Mouse (Mus musculus): ENCODE measurements around the gene Cyb5rl.
A peak's percentile ranks its signal among the peaks of the same experiment; 100 is the strongest.

Gene Cyb5rl

DNA sequence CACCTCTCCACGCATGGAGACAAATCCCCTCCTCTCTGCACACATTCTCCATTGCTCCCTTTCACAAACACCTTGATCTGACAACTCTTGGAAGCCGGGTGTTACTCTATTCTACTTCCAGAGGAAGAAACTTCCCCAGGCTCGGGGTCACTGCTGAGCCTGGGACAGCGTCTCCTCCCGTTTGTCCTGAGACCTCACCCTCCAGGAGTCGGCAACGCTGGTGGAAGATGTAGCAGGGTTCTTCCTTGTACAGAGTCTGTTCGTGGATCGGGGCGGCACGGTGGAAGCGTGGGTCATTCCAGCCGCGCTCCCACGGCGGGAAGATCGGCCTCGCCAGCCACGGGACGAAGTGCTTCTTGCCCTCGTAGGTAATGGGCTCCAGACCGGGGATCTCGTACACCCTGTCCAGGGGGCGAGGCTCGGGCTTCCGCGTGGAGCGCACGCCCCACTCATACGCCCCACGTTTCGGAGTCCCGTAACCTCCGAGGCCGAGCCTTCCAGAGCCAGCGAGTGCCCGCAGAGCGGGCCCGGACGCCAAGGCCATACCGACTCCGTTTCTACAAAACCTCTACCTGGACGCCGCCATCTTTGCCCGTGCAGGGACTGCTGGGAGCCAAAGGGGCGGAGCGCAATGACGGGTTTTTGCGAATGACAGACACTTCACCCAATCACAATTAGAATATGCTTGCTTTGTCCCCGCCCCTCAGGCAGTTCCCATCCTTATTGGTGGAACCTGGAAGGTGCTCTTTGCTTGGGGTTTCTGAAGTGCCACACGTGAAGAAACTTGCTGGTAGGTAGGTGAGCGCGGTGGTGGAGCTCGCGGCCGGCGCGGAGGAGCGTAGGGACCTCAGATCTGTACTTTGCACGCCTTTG lies at the start of gene Cyb5rl, which contains the start of gene Mrpl37:
Gene Cyb5rl (plus strand): TSS at position 737 of the 873 bp plus-strand sequence.
Gene Mrpl37 (minus strand): TSS at position 617 of the 873 bp plus-strand sequence.
- DNase-seq (ENCODE audit: low read depth, low spot score): peak; percentile 97

DNA sequence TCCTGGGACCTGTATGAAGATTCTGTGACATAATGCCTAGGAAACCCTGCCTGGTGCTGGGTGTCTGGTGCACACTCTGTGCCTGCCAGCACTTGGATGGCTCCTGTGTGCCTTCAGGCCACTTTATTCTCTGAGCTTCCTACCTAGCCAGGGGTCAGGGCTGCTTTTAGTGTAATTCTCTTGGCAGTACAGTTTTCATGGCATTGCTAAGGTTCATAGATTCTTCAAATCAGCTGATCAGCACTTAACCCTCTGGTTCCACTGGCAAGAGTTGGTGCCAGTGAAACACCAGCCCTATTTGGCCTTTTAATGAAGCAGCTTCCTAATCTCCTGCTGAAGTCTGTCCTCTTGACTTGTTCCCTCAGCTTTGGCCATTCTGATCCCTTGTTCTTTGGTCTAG lies 49.5 kb upstream of the Cyb5rl start:
- DNase-seq (ENCODE audit: low read depth, low spot score): no peak

DNA sequence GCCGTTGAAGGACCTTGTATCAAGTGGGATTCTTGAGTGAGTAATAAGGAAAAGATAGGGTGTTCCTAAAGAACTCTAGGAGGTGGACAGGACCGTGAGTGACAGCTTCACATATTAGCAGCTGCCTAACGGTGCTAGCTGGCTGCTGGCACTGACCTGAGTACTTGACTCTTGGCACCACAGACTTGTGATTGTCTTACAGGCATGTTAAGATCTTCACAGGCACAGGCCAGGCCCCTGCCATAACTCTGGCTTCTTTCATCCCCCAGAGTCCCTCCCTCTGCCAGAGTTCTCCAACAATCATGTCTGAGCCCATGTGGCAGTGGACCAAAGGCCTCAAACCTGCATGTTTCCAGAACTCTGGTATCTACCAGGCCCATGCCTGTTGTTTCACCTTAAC lies 48.3 kb upstream of the Cyb5rl start:
- DNase-seq (ENCODE audit: low read depth, low spot score): no peak

DNA sequence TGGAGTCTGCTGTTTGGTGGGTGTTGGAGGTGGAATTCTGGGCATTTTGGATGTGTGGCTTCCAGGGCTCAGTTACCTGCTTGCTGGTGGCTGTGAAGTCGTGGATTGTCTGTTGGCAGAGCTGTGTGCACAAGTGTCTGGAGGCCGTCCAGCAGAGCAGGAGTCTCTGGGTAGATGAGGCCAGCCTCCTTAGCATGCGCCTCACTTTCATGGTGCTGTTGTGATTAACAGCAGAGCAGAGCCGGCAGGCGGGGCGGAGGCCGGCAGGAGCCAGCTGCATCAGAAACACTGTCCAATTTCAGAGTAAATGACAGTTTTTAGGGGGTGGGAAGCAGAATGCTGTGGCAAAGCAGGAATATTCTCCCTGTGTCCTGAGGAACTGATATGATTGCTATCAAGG lies 47.8 kb upstream of the Cyb5rl start:
- no peak for DNase-seq (ENCODE audit: low read depth, low spot score)

DNA sequence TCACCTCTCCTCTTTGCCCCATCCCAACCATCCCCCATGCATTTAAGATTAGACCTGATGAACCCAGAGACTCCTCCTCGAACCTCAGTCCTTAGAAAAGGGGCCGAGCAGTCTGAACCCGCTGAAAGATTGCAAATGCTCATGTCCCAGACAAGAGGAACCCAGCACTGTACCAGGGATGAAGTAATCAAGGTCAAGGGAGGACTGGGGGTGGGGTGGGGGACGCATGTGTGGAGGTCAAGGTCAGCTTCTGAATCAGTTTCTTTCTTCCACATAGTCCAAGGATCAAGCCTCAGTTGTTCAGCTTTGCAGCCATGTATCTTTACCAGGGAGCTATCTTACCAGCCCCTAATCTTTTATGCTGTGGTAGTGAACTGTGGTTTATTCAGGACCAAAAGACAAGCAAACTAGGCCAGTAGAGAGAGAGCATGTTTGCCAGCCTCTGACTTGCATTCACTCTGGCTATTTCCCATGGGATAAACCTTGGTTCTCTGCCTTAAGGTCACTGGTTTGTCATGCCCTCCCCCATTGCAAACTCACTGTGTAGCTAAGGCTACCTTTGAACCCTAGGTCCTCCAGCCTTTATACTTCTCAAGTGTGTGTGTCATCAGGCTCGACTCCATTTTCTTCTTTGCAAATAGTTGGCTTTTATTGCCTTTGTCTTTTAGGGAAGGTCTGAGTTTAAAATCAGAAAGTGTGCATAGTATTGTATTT lies 46.3 kb upstream of the Cyb5rl start:
- DNase-seq (ENCODE audit: low read depth, low spot score): no peak

DNA sequence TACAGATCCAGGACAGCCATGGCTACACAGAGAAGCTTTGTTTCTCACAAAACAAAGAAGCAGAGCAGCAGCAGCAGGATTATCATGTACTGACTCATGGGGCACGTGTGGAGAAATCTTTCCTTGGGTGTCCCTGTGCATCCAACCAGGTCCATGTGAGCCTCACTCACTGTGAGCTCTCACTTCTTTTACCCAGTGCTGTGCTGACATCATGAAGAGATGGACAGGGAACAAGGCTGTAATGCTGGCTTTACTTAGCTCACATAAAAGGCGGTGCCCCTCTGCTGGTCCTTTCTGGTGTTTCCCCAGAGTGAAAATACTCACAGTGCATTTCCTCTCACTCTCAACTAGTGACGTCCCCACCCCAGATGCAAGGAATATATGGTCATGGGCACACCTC lies 45.3 kb upstream of the Cyb5rl start:
- no peak for DNase-seq (ENCODE audit: low read depth, low spot score)

DNA sequence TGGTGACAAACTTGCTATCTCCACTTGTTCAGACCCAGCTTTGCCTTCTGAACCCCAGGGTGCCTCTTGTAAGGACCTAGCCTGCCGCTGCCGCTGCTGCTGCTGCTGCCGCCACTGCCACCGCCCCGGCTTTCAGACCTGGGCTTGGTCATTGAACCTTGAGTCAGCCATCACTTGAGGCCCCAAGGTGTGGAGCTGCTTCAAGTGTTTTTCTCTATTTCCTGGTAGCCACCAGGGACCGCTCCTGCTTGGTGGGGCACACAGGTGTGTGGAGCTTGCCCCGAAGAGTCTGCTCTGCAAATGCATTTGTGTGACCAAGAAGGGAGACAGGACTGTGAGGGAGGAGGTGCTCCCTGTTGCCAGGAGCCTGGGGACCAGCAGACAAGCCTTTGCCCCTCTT lies 41.9 kb upstream of the Cyb5rl start:
- DNase-seq (ENCODE audit: low read depth, low spot score): no peak

DNA sequence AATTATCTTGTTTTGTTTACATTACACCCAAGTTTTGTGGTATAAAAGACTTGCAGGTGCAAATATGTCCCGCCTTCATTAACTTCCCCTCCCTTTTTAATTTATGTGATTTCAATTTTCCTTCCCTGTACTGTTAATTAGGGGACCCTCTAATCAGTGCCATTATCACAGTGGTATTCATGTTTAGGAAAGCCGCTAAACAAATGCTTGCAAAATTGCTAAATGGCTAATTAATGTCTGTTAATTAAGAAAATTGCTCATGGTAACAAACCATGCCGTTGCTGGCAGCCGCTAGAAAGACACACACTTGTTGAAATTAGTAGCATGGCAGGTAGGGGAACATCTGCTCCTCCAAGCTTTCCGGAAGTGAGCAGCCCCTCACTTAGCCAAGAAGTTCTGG lies 41.4 kb upstream of the Cyb5rl start:
- DNase-seq (ENCODE audit: low read depth, low spot score): no peak

DNA sequence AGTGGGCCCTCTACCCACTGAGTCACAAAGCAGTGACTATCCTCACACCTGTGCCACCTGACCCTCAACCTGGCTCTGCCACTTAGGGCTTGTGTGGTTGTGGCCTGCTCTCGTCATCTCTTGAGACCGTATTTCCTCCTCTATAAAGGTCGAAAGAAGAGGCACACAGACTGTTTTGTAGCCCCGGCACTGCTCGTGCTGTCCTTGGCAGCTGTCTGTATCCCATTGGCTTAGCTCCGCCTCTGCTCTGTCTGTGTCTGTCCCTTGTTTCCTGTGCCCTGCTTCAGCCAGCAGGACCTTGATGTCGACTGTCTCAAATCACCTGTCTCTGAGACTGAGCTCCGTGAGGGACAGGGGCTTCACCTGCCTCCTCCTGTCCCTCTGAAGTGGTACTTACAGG lies 40.3 kb upstream of the Cyb5rl start:
- no peak for DNase-seq (ENCODE audit: low read depth, low spot score)

DNA sequence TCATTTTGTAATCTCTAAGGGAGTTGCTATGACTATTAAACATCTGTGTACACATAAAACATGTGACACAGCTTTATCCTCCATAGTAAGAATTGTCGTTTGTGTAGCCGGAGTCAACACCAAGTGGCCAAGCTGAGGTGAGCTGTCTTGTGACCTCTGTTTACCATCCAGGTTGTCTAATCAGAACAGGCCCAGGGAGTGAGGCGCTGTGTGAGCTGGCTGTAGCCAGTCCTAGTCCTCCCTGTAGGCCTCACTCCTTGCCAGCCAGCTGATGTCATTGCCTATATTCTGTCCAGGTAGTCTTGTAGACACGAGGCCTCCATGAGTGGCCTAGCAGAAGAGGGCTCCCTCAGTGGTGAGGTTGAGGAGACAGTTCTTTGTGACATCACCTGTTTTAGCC lies 31.1 kb upstream of the Cyb5rl start:
- no peak for DNase-seq (ENCODE audit: low read depth, low spot score)

DNA sequence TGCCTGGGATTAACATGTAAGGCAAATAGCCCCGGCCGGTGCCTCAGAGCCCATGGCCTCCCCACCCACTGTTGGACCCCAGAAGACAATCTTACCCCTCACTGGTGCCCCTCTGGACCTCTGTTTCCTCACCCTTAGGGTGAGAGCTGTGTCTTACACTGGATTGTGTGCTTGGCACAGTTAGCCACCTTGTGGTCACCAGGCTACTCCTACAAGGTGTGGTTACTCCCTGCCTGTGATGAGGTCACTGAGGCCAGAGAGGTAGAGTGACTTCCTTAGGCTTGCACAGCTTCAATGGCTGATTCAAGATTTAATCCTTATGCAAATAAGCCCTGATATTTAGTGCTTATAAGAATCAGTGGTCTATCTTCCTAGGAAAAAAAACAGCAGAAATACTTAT lies 29.8 kb upstream of the Cyb5rl start:
- no peak for DNase-seq (ENCODE audit: low read depth, low spot score)

DNA sequence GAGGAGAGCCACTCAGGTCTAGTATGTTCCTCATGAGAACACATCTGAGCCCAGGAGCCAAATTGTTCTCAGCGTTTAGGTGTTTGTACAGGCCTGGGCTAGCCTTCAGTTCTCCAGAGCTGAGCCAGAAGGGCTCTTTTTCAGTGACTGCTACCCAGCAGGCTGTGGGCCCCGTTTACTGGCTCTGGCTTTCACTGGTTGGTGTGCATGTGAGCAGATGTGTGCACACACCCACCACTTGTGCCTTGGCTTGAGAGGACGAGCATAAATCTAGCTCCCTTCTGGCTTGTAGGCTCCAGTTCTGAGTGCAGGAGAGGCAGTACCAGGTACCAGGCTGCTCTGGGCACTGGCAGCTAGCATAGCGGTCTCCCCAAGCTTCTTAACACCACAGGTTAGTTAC lies 28.5 kb upstream of the Cyb5rl start:
- no peak for DNase-seq (ENCODE audit: low read depth, low spot score)

DNA sequence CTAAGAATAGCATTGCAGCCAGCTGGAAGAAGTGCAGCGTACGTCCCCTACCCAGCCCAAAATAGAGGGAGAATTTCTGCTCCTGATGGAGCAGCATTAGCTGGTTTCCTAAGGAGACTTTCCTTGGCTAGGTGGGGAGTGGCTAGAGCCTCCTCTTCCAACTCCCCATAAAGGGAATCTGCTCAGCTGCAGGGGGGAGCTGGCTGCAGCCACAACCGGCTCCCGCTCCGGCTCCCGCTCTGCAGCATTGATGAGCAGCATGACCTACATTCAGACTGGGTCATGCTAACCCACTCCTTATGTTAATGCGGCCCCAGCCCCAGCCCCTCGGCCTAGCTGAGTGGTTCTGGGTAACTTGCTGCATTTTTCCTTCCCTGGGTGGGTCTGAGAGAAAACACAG lies 27.5 kb upstream of the Cyb5rl start:
- no peak for DNase-seq (ENCODE audit: low read depth, low spot score)

DNA sequence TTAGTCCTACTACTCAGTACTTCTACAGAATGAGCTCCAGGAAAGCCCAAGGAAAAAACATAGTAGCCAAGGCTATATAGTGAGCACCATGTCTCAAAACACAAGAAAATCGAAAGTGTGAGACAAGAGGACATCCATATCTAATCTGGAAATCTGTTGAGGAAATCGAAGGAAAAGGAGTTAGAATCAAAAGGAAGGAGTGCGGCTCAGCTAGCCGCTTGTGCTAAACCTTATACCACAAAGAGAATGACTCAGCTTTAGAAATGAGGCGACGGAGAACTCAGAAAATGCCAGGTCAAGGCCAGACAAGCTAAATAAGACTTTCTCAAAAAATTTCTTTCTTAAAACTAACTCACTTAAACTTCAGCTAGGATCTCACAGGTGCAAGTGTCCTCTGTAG lies 24.5 kb upstream of the Cyb5rl start:
- DNase-seq (ENCODE audit: low read depth, low spot score): no peak

DNA sequence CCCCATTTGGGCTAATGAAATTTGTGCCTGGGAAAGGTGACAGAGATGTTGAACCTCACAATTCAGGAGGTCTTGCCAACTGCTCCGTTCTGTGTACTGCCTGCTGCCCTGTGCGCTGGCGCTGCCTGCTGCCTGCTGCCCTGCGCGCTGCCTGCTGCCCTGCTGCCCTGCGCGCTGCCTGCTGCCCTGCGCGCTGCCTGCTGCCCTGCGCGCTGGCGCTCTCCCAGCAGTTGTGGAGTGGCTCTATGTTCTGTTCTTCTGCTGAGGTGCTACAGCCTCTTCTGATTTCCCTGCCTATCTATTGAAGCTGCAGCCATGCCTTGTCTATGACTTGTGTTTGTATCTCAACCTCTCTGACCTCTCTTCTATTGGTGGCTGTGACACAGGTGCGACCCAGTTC lies 21.6 kb upstream of the Cyb5rl start:
- DNase-seq (ENCODE audit: low read depth, low spot score): no peak

DNA sequence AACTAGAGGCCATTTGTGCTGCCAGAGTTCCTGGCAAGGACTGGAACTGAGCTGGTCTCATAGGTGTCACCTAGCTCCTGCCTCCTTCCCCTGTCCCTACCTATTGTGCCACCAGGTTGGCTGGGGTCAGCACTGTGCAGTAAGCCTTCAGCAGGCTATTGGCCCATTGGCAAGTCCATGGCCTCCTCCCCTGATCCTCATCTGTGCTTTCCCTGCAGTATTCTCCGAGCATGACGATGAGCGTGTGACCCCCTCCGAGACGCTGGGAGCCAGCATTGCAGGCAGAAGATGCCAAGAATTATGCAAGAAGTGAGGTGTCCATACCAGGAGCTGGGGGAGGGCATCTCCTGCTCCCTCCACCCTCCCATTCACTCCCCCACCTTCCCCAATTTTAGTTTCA lies 19.0 kb upstream of the Cyb5rl start:
- no peak for DNase-seq (ENCODE audit: low read depth, low spot score)

DNA sequence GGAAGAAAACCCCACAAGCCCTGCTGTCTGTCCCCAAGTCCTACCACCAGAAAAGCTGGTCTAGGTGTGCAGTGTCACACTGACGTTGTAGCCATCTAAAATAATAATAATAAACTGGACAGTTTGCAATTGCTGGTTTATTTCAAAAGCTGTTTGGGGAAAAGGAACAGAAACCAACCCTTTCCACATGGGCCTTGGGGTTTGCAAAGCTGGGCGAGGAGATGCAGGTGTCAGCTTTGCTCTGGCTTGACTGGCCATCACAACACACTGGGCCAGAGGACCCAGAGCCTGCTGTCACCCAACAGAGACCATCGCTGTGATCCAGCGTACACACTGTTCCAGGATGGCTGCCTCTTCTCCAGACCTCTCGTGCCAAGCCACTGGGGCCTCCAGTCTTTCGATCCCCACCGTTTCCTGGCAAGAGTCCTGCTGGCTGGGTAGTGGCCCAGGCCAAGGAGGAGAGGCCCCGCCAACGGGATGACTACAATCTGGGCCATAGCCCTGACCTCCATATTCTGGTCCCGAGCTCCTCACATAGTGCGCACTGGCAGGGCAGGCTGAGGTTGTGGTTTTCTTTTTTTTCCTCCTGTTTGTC lies 18.1 kb upstream of the Cyb5rl start:
- DNase-seq (ENCODE audit: low read depth, low spot score): no peak

DNA sequence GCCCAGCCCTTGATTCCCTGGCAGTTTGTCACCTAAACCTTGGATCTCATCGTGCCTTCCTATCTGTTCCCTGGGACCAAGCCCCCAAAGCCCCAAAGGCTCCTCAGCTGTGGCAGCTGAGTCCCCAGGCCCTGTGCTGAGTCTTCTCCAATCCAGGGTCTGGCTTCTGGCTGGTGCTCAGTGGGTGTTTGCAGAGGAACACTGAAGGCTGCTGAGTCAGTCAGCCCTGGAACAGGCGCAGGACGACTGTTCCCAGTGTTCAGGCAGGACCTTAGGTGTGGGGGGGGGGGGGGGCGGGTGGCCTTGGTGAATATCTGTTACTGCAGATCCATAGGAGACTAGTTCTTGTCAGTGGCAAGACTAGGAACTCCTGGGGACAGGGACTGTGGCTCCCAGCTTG lies 14.9 kb upstream of the Cyb5rl start:
- DNase-seq (ENCODE audit: low read depth, low spot score): no peak

DNA sequence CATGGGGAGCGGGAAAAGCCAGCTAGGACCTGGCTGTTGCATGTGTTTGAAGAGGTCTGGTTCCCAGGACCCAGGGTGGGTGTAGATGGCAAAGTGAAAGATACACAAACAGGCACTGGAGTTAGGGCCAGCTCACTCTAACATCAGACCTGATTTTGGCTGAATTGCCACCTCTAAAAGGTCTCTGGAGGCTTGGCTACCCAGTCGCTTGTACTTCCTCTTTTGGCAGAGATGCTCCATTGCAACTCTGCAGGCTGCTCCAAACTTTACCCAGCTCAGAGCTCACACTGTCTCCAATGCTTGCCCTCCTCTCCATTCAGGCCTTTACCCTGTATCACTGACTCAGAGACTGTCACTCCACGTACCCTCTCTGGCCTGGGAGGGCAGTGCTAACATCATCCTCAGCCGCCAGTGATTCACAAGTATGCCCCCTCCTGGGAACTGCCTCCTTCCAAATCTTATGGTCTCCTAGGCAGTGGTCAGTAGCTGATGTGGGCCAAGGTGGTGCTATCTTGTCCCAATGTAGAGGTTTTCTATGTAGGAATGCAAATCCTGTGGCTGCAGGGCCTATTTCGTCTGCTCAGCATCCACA lies 13.7 kb upstream of the Cyb5rl start:
- DNase-seq (ENCODE audit: low read depth, low spot score): no peak

DNA sequence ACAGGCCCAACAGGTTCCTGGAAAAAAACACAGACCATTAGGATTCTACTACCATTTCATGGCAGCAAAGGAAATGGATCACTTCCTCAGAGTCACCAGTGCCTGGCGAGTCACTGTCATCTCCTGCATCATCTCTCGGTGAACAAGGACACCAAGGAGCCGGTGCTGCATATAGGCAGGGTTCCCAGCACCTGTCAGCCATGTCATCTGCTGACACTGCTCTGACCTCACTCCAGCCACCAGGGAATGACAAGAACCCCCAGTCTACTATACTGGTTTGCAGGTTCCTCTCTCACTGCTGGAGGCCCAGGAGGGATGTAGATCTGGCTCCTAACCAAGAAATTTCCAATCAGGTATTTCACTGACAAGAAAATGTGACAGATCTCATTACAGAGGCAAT lies 10.7 kb upstream of the Cyb5rl start:
- DNase-seq (ENCODE audit: low read depth, low spot score): no peak

DNA sequence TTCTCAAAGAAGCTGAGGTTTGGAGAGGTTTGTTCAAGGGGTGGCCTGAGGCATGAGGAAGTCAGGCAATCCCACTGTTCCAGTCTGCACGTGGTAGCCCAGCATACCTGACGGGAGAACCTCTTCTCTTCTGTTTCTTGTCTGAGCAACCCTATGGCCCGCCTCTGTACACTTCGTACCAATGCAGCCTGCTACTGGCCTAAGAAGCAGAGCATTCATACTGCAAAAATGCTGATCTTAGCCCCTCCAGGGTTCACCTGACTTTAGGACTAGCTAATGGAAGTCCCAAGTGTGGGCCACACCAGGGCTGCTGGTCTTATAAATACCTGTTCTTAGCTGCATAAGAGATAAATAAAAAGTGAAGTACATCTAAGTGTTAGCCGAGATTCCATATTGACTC lies 8.4 kb upstream of the Cyb5rl start:
- DNase-seq (ENCODE audit: low read depth, low spot score): no peak

DNA sequence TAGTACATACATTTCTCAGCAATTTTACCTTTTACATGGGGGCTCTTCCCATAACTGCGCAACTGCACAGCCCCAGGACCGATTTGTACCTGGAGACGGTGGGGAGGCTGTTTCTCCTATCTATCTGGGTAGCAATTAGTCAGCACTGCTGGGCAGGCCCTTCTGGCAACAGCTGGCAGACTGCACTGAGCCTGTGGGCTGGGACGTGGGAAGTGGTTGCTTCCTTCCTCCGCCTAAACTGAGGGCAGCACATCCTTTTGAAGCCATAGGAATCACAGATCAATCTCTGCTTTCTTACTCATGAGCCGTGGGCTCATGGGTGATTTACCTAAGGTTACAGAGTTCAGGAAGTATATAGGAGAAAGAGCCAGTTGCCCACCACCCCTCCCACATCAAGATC lies 8.0 kb upstream of the Cyb5rl start:
- DNase-seq (ENCODE audit: low read depth, low spot score): no peak

Data from CD4-positive, CD25-positive, alpha-beta regulatory T cell, adult 2 months (primary cell).